Comparison of ENCODE assay signal across 17 mouse cellular contexts in the genomic region with DNA sequence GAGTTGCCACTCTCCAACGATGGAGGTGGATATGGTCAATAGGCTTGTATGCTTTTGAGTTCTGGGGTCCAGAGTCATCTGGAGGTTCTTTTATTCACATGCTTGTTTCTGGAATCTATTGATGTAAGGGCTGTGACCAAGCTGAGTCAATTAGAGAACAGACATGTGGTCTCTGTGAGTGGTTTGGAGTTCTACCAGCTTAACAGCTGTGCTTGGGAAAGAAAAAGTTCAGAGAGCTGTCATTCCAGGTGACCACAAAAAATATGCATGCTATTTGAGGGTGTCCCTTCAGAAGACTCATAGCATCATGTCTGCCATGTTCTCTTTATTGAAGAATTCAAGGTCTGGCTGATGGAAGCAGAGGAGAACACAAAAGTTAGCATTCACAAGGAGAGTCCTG. TPM values are rescaled to one million over a fixed set of nuclear protein-coding genes. Genes with fewer than 3 reads are reported as not detected.
"Had no signal": no experiment of that assay in that cellular context is flagged by ENCODE, and none has a peak within 500 bp of the region (broad histone marks: within the 10 kb centered on the region; RNA-seq: fewer than 3 reads in every experiment).

No protein-coding gene starts in this region.

- DNase-seq: liver; liver, embryonic 13.5 days; liver, postnatal 0 days; lung, postnatal 14 days; retina, postnatal 1 day; right cerebral cortex, postnatal 4 days; spleen, adult 18-20 months; thymus, postnatal 36 days had no signal

- H3K27ac ChIP-seq: kidney, postnatal 0 days; layer of hippocampus, adult 2 months; limb, embryonic 12.5 days; liver, embryonic 13.5 days; lung, embryonic 15.5 days; macrophage; midbrain, embryonic 15.5 days; neural tube, embryonic 13.5 days had no signal

- H3K4me3 ChIP-seq: layer of hippocampus, adult 2 months; limb, embryonic 12.5 days; liver, embryonic 13.5 days; lung, embryonic 15.5 days; megakaryocyte, embryonic 14.5 days; midbrain, embryonic 15.5 days; neural tube, embryonic 13.5 days had no signal

- H3K36me3 ChIP-seq: limb, embryonic 12.5 days; liver, embryonic 13.5 days; lung, embryonic 15.5 days; midbrain, embryonic 15.5 days; neural tube, embryonic 13.5 days had no signal

- H3K9ac ChIP-seq: limb, embryonic 12.5 days; liver, embryonic 13.5 days; liver, postnatal 0 days; lung, embryonic 15.5 days; midbrain, embryonic 15.5 days; neural tube, embryonic 13.5 days had no signal

- H3K9me3 ChIP-seq: limb, embryonic 12.5 days; liver, embryonic 13.5 days; lung, embryonic 15.5 days; megakaryocyte, embryonic 14.5 days; midbrain, embryonic 15.5 days; neural tube, embryonic 13.5 days had no signal

- ATAC-seq: liver, postnatal 0 days; midbrain, embryonic 15.5 days had no signal

- H3K4me1 ChIP-seq: liver, embryonic 13.5 days; lung, embryonic 15.5 days; megakaryocyte, embryonic 14.5 days had no signal

- H3K4me2 ChIP-seq: limb, embryonic 12.5 days; liver, embryonic 13.5 days; lung, embryonic 15.5 days; midbrain, embryonic 11.5 days; midbrain, embryonic 15.5 days; neural tube, embryonic 13.5 days had no signal

- H3K27me3 ChIP-seq: limb, embryonic 12.5 days; liver, embryonic 13.5 days; lung, embryonic 15.5 days; megakaryocyte, embryonic 14.5 days; midbrain, embryonic 15.5 days; neural tube, embryonic 13.5 days had no signal

RNA-seq across cellular contexts. Expression of a gene that starts 53.9 kb away (rescaled TPM):
- polyA plus RNA-seq: macrophage had no signal
